Mouse (Mus musculus) embryonic facial prominence, embryonic 14.5 days (tissue): ENCODE results near the gene Poln. TPM values are rescaled to one million over a fixed set of nuclear protein-coding genes. Genes with fewer than 3 reads are reported as not detected.

Source experiments
- ATAC-seq: fragments of 200-750 bp; cut with Nextera tagmentation; 2 replicates; pipeline ENCODE4 v1.8.0; 2017; ENCODE audit warnings: low read depth, moderate number of reproducible peaks, moderate TSS enrichment
- DNase-seq: peaks from one replicate; pipeline ENCODE4 v3.0.0-alpha.2; 2015; ENCODE audit warnings: low spot score
- H3K27ac ChIP-seq: fragments of 300-500 bp; sonication (generic); replicated peaks from 2 replicates; pipeline ENCODE4 v1.5.1; 2014; ENCODE audit warnings: low read depth, mild to moderate bottlenecking, low read length, moderate library complexity
- H3K27me3 ChIP-seq: fragments of 300-500 bp; sonication (generic); replicated peaks from 2 replicates; pipeline ENCODE4 v1.6.1; 2014; ENCODE audit warnings: low read length; ENCODE audit not compliant: control insufficient read depth, insufficient read depth
- H3K36me3 ChIP-seq: fragments of 300-500 bp; sonication (generic); 2 replicates; pipeline ENCODE4 v1.6.1; 2014; ENCODE audit warnings: low read length, mixed read lengths; ENCODE audit not compliant: control insufficient read depth, insufficient read depth
- H3K4me1 ChIP-seq: fragments of 300-500 bp; sonication (generic); 2 replicates; pipeline ENCODE4 v1.6.1; 2014; ENCODE audit warnings: antibody characterized with exemption, low read length; ENCODE audit not compliant: control insufficient read depth, insufficient read depth
- H3K4me2 ChIP-seq: fragments of 300-500 bp; sonication (generic); 2 replicates; pipeline ENCODE4 v1.6.1; 2014; ENCODE audit warnings: low read depth, mild to moderate bottlenecking, low read length, moderate library complexity, mixed read lengths
- H3K4me3 ChIP-seq: fragments of 300-500 bp; sonication (generic); 2 replicates; pipeline ENCODE4 v1.5.1; 2014; ENCODE audit warnings: low read depth, mild to moderate bottlenecking, low read length
- H3K9ac ChIP-seq: fragments of 300-500 bp; sonication (generic); 2 replicates; pipeline ENCODE4 v1.6.1; 2014; ENCODE audit warnings: low read depth, mild to moderate bottlenecking, low read length, moderate library complexity, mixed read lengths
- H3K9me3 ChIP-seq: fragments of 300-500 bp; sonication (generic); 2 replicates; pipeline ENCODE4 v1.6.1; 2016; ENCODE audit warnings: low read length; ENCODE audit not compliant: control insufficient read depth
- WGBS: fragments of 180-500 bp; shearing (Covaris S2); extraction: QIAGEN DNeasy Blood & Tissue Kit; methylation state at CpG from one replicate; pipeline ENCODE4 v1.1.7; 2014; 5-methylcytosine and 5-hydroxymethylcytosine counted together
- polyA plus RNA-seq: library from polyadenylated mRNA; unstranded; fragments of >200 nt; fragmentation: Nextera tagmentation; extraction: Ambion mirVana; gene quantifications from 2 replicates; pipeline ENCODE4 v1.2.1, GENCODE M21; 2014

Poln gene
- polyA plus RNA-seq, 1 experiment from 2014 or later, result 1.9 TPM

- Histone ChIP-seq H3K4me3 (peak overlapping the region; percentile 5; the same call in 1 of the 2 replicates), H3K27me3 (no peaks in the 10 kb centered on the region), H3K9me3 (no peaks in the 10 kb centered on the region), H3K27ac (no peak overlapping the region), H3K9ac (0 out of 2 replicates have a peak overlapping the region, but pooled peaks have one; percentile 43), H3K4me1 (peaks cover 36% of the 10 kb centered on the region), H3K36me3 (peaks cover 44% of the 10 kb centered on the region; the same call in 1 of the 2 replicates), H3K4me2 (peak overlapping the region; percentile 53)
- DNase-seq (no peak), ATAC-seq (no peak)
- WGBS, result 85% methylated on average over 1 of the region's 1 CpGs
Measured at GRCm38 (mm10) chr5:34185051-34185580, 15.9 kb upstream of the Poln start.

GRCm38 (mm10) chr5:34183976-34184375 lies 14.7 kb upstream of the Poln start:
- Histone ChIP-seq H3K9ac (no peak overlapping the region), H3K36me3 (peaks cover 55% of the 10 kb centered on the region; the same call in 1 of the 2 replicates), H3K4me2 (no peak overlapping the region)

GRCm38 (mm10) chr5:34183156-34183880 lies 14.1 kb upstream of the Poln start:
- ATAC-seq (no peak), DNase-seq (peak; percentile 23)
- Histone ChIP-seq H3K4me3 (no peak overlapping the region), H3K36me3 (peaks cover 62% of the 10 kb centered on the region; the same call in 1 of the 2 replicates), H3K4me1 (peaks cover 32% of the 10 kb centered on the region), H3K9me3 (no peaks in the 10 kb centered on the region), H3K9ac (no peak overlapping the region; the same call in 1 of the 2 replicates), H3K27me3 (no peaks in the 10 kb centered on the region), H3K4me2 (0 out of 2 replicates have a peak overlapping the region, but pooled peaks have one; percentile 3), H3K27ac (no peak overlapping the region)
- 74% methylated on average over 5 of the region's 5 CpGs for WGBS

More at GRCm38 (mm10) chr5:34183976-34184375, 14.7 kb upstream of the Poln start:
- Histone ChIP-seq H3K27ac (no peak overlapping the region), H3K4me1 (peaks cover 36% of the 10 kb centered on the region), H3K9me3 (no peaks in the 10 kb centered on the region), H3K27me3 (no peaks in the 10 kb centered on the region), H3K4me3 (no peak overlapping the region)
- WGBS, result 86% methylated on average over 3 of the region's 3 CpGs
- no peak for ATAC-seq
- no peak for DNase-seq

GRCm38 (mm10) chr5:34182486-34182885 lies 13.2 kb upstream of the Poln start:
- peak; percentile 16 for DNase-seq
- peaks cover 70% of the 10 kb centered on the region for H3K36me3 ChIP-seq
- H3K27ac ChIP-seq, result no peak overlapping the region
- H3K9ac ChIP-seq, result no peak overlapping the region; the same call in 1 of the 2 replicates
- no peak for ATAC-seq
- no peak overlapping the region for H3K4me2 ChIP-seq
- H3K4me3 ChIP-seq, result no peak overlapping the region
- H3K27me3 ChIP-seq, result no peaks in the 10 kb centered on the region
- no peaks in the 10 kb centered on the region for H3K9me3 ChIP-seq
- WGBS, result 76% methylated on average over 3 of the region's 3 CpGs
- H3K4me1 ChIP-seq, result peaks cover 30% of the 10 kb centered on the region

DNA sequence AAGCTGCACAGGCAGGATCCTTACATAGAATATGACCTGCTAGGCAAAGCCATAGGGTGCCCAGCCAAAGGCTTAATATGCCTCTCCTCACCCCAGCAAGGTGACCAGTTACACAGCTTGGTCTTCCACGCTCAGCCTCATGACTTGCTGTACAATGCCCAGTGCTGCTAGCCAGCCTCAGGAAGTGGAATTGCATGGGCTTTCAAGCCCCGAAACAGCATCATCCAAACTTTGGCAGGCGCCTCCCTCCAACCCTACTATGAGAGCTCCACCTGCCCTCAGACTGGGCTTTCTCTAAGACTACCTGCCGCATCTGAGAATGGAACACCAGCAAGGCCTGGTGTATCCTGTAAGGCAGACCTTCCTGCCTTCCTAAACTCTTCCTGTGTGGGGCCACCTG lies 8.6 kb upstream of the Poln start:
- ATAC-seq (no peak), DNase-seq (no peak)
- Histone ChIP-seq H3K4me2 (no peak overlapping the region), H3K9ac (no peak overlapping the region), H3K27me3 (no peaks in the 10 kb centered on the region), H3K4me3 (no peak overlapping the region), H3K36me3 (peaks cover 96% of the 10 kb centered on the region), H3K9me3 (no peaks in the 10 kb centered on the region), H3K4me1 (peaks cover 3% of the 10 kb centered on the region; the same call in 1 of the 2 replicates), H3K27ac (no peak overlapping the region)
- 97% methylated on average over 4 of the region's 4 CpGs for WGBS

DNA sequence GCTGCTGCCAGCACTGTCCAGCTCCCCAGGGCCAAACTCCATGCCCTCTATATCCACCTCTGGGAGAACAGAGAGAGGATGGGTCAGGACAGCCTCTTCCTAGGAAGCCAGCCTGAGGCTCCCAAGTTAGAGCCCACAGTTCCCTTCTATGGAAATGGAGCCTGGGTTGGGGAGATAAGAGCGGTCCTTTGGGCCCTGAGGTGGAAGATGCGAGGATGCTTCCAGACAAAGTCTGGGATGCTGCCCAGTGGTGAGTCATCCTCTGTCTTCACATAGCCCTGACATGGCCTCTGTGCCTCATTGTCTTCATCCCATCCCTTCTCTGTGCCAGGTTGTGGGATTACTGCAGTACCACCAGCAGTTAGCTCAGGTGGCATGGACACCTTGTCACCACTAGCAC lies 7.8 kb upstream of the Poln start:
- Histone ChIP-seq H3K27me3 (no peaks in the 10 kb centered on the region), H3K27ac (no peak overlapping the region), H3K9ac (no peak overlapping the region), H3K36me3 (peaks cover 88% of the 10 kb centered on the region), H3K4me3 (no peak overlapping the region), H3K4me2 (no peak overlapping the region), H3K4me1 (no peaks in the 10 kb centered on the region), H3K9me3 (no peaks in the 10 kb centered on the region)
- DNase-seq (no peak), ATAC-seq (no peak)
- WGBS, result 100% methylated on average over 2 of the region's 2 CpGs

DNA sequence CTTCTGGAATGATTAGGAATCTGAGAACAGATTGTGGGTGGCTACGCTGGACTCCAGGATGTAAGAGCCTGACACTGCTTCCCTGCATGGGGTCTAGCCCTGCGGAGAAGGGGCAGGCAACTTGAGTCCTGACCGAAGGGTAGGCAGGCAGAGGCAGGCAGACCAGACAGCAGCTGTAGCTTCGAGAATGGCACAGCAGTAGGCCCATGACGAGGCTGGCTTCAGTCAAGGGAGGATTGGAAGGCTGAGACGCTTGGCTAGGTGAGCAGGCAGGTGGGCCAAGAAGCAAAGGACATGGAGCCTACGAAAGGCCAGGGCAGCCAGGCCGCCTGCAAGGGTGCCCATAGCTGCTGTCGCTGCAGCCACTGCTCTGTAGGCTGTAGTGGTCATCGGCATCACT lies 7.4 kb upstream of the Poln start:
- DNase-seq, result no peak
- no peak overlapping the region for H3K4me2 ChIP-seq
- ATAC-seq, result no peak
- no peak overlapping the region for H3K27ac ChIP-seq
- peaks cover 84% of the 10 kb centered on the region for H3K36me3 ChIP-seq
- 81% methylated on average over 10 of the region's 10 CpGs for WGBS
- H3K9ac ChIP-seq, result no peak overlapping the region
- H3K4me3 ChIP-seq, result no peak overlapping the region
- no peaks in the 10 kb centered on the region for H3K27me3 ChIP-seq
- H3K9me3 ChIP-seq, result no peaks in the 10 kb centered on the region
- no peaks in the 10 kb centered on the region; the same call in 1 of the 2 replicates for H3K4me1 ChIP-seq

DNA sequence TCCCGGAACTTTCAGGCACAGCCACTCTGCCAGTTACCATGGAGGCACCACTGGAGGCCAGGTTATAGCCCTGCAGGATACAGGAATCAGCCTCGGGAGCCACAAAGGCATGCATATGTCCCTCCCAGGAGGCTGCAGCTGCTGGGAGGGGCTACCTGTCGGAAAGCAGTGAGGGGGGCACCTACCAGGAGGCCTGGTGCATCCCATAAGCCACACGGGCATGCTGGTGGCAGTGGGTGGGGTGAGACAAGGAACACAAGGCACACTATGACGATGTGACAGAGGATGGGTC lies 6.1 kb upstream of the Poln start:
- ATAC-seq (no peak), DNase-seq (no peak)
- H3K36me3 ChIP-seq, result peaks cover 72% of the 10 kb centered on the region
- H3K9me3 ChIP-seq, result no peaks in the 10 kb centered on the region
- H3K9ac ChIP-seq, result no peak overlapping the region
- H3K4me3 ChIP-seq, result no peak overlapping the region
- peaks cover 1% of the 10 kb centered on the region for H3K4me1 ChIP-seq
- H3K27ac ChIP-seq, result no peak overlapping the region
- WGBS, result 36% methylated on average over 5 of the region's 5 CpGs
- H3K27me3 ChIP-seq, result no peaks in the 10 kb centered on the region
- no peak overlapping the region for H3K4me2 ChIP-seq
